Comparison of ENCODE assay signal across 8 mouse cellular contexts in the genomic region with DNA sequence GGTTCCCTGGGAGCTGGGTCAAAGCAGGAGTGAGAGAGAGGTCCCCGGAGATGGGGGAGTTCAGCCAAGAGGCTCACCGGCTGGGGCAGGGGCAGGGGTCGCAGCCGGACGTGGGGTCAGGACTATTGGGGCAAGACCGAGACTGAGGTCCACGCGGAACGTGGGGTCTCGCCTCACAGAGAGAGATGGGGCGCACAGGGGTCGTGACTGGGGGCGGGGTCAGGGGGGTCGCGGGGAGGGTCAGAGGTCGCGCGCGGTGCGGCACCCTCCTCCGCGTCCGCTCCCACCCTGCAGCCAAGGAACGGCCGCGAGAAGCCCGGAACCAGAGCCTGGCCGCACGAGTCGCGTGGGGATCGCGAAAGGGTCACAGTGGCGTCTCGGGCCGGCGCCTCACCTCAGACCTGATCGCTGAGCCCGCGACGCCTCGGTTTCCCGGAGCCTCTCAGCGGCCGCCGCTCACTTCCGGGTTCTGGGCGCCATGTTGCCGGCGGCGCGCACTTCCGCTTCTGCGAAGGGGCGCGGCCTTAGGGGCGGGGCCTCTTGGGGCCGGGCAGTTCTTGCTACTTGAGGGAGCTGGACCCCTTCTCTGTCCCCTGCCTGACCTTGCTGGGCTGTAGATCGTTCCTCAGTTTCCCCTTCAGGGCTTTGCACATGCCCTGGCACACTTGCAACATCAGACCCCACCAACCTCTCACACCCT. TPM values are rescaled to one million over a fixed set of nuclear protein-coding genes. Genes with fewer than 3 reads are reported as not detected.
DNase-seq lines count a peak whose midpoint lies in the region; ATAC-seq and TF ChIP-seq lines count a peak whose summit lies in the region.

No protein-coding gene starts in this region.

- H3K4me3 ChIP-seq in ES-E14 (ENCODE audit: insufficient read depth in 1 of 2, low read depth in 1 of 2, low read length in 2 of 2, poor library complexity in 1 of 2, severe bottlenecking in 1 of 2): peak overlapping the region; percentile 84 to 93
- peak overlapping the region; percentile 86 for H3K4me3 ChIP-seq in forebrain, embryonic 14.5 days (ENCODE audit: low read depth, low read length)
- peak overlapping the region; percentile 97 for H3K4me3 ChIP-seq in layer of hippocampus, adult 2 months
- H3K4me3 ChIP-seq in lung, embryonic 15.5 days: peak overlapping the region; percentile 98
- peak overlapping the region; percentile 73 for H3K4me3 ChIP-seq in olfactory bulb, adult 2 months (ENCODE audit: insufficient read depth, low read depth, low read length)

- no peaks in the 10 kb centered on the region for H3K27me3 ChIP-seq in forebrain, embryonic 14.5 days (replicated peaks; ENCODE audit: control insufficient read depth, insufficient read depth, low read length)
- H3K27me3 ChIP-seq in lung, embryonic 15.5 days: no peaks in the 10 kb centered on the region

- peak overlapping the region; percentile 66 for H3K27ac ChIP-seq in ES-E14 (ENCODE audit: insufficient read depth, low read depth, low read length, poor library complexity, severe bottlenecking)
- H3K27ac ChIP-seq in forebrain, embryonic 14.5 days (ENCODE audit: low read depth, low read length): peak overlapping the region; percentile 63; the same call in 1 of the 2 replicates
- H3K27ac ChIP-seq in layer of hippocampus, adult 2 months: peak overlapping the region; percentile 98
- peak overlapping the region; percentile 79 for H3K27ac ChIP-seq in lung, embryonic 15.5 days
- H3K27ac ChIP-seq in olfactory bulb, adult 2 months (ENCODE audit: insufficient read depth, low read depth, low read length): peak overlapping the region; percentile 47; the same call in 1 of the 2 replicates

- H3K4me2 ChIP-seq in forebrain, embryonic 14.5 days (ENCODE audit: low read length): peak overlapping the region; percentile 92
- peak overlapping the region; percentile 84 for H3K4me2 ChIP-seq in lung, embryonic 15.5 days

- TF ChIP-seq POLR2A in olfactory bulb, adult 2 months (IDR thresholded peaks at IDR 0.05; ENCODE audit: insufficient read depth, low read depth, low read length): peak; percentile 83

- peak overlapping the region; percentile 93 for H3K9ac ChIP-seq in ES-E14 (ENCODE audit: insufficient read depth, low read depth, low read length, poor library complexity, severe bottlenecking)
- peak overlapping the region; percentile 82 for H3K9ac ChIP-seq in forebrain, embryonic 14.5 days (ENCODE audit: low read length)
- H3K9ac ChIP-seq in lung, embryonic 15.5 days: peak overlapping the region; percentile 97

- no peaks in the 10 kb centered on the region for H3K9me3 ChIP-seq in ES-E14 (ENCODE audit: control insufficient read depth, insufficient read depth, low read depth, low read length)
- H3K9me3 ChIP-seq in forebrain, embryonic 14.5 days (replicated peaks; ENCODE audit: control insufficient read depth, low read length): no peaks in the 10 kb centered on the region
- H3K9me3 ChIP-seq in lung, embryonic 15.5 days: no peaks in the 10 kb centered on the region

- under 1% methylated on average over 40 of the region's 59 CpGs for WGBS in forebrain, embryonic 14.5 days
- WGBS in lung, embryonic 15.5 days: 1% methylated on average over 59 of the region's 59 CpGs
- WGBS in olfactory bulb, adult 2 months: under 1% methylated on average over 58 of the region's 59 CpGs

- H3K36me3 ChIP-seq in ES-E14 (ENCODE audit: control insufficient read depth, insufficient read depth, low read length, poor library complexity, severe bottlenecking): no peaks in the 10 kb centered on the region
- H3K36me3 ChIP-seq in forebrain, embryonic 14.5 days (ENCODE audit: control insufficient read depth, insufficient read depth, low read length): no peaks in the 10 kb centered on the region
- no peaks in the 10 kb centered on the region for H3K36me3 ChIP-seq in lung, embryonic 15.5 days

- DNase-seq in ES-E14 (ENCODE audit: low read depth, low spot score): peak; percentile 60
- peak; percentile 89 for DNase-seq in forebrain, embryonic 14.5 days (ENCODE audit: low spot score)
- DNase-seq in heart, postnatal 14 days: peak; percentile 92 to 94
- peak; percentile 76 to 86 for DNase-seq in layer of hippocampus, adult 2 months (ENCODE audit: low spot score in 2 of 2)
- peak; percentile 78 to 81 for DNase-seq in thymus, adult 18-20 months

- H3K4me1 ChIP-seq in ES-E14 (ENCODE audit: control insufficient read depth in 2 of 2, insufficient read depth in 2 of 2, low read length in 2 of 2, poor library complexity in 1 of 2): peaks cover 3 to 29% of the 10 kb centered on the region in 2 experiments
- peaks cover 10% of the 10 kb centered on the region for H3K4me1 ChIP-seq in forebrain, embryonic 14.5 days (ENCODE audit: control insufficient read depth, insufficient read depth, low read length)
- H3K4me1 ChIP-seq in lung, embryonic 15.5 days: peaks cover 41% of the 10 kb centered on the region
- H3K4me1 ChIP-seq in olfactory bulb, adult 2 months (ENCODE audit: control insufficient read depth, insufficient read depth, low read length): peaks cover 22% of the 10 kb centered on the region

- in situ Hi-C loops in ES-E14 (cut with MboI; ENCODE audit: low sequenced_read_pairs in 2 of 2, unreplicated experiment in 2 of 2): loop anchor here in 1 of 2 experiments (25.0 kb wide), 1 partner anchor 115 kb away; the partner anchor contains the start of genes Abca7, Cnn2 and Tmem259

- peak; percentile 80; the same call in 1 of the 2 replicates for ATAC-seq in cerebellum, adult (ENCODE audit: insufficient number of reproducible peaks, low FRiP score, low TSS enrichment)
- peak; percentile 92 for ATAC-seq in forebrain, embryonic 14.5 days
- peak; percentile 86; the same call in 1 of the 2 replicates for ATAC-seq in lung, embryonic 15.5 days (ENCODE audit: borderline replicate concordance, extremely low read depth, low FRiP score, low TSS enrichment)

- no peak; the same call in 1 of the 2 replicates for TF ChIP-seq CTCF in layer of hippocampus, adult 2 months (conservative IDR thresholded peaks at IDR 0.05)
- no peak for TF ChIP-seq CTCF in olfactory bulb, adult 2 months (IDR thresholded peaks at IDR 0.05; ENCODE audit: insufficient read depth, low read depth, low read length)

- intact Hi-C loops in heart, postnatal 14 days (cut with DNase I): no loop called here

TF ChIP-seq in ES-E14, 5 proteins besides CTCF, POLR2A, EP300 and RAD21:
- no peak for TF ChIP-seq CHD2 (IDR thresholded peaks at IDR 0.05; ENCODE audit: low read depth, low read length)
- TF ChIP-seq HCFC1 (IDR thresholded peaks at IDR 0.05; ENCODE audit: borderline replicate concordance, insufficient read depth, low read length): peak; percentile 31; the same call in 1 of the 2 replicates

RNA-seq across cellular contexts. Expression of gene Sbno2, which starts 3.0 kb away (rescaled TPM):
- total RNA-seq in ES-E14 (2012; rRNA removed): 36.6 and 49.3 TPM in 2 replicates
- polyA plus RNA-seq in forebrain, embryonic 14.5 days (2014; fragmentation: Nextera tagmentation; extraction: Ambion mirVana): 8.1 and 11.1 TPM in 2 replicates
- 10 to 100 TPM; 13.5 to 14.0 TPM for total RNA-seq in heart, postnatal 14 days (2021)
- total RNA-seq in layer of hippocampus, adult 2 months (2021): 10 to 100 TPM; 22.4 to 23.4 TPM
- 15.5 and 16.6 TPM in 2 replicates for polyA plus RNA-seq in lung, embryonic 15.5 days (2015; fragmentation: Nextera tagmentation; extraction: Ambion mirVana)
- not detected in 2 replicates for polyA plus RNA-seq in olfactory bulb, adult 2 months (2012; ENCODE audit: insufficient read depth, insufficient read length, low replicate concordance, missing spikeins)

RNA-seq across cellular contexts. Expression of gene Stk11, which starts 13.2 kb away (rescaled TPM):
- total RNA-seq in ES-E14 (2012; rRNA removed): 124 and 141 TPM in 2 replicates
- polyA plus RNA-seq in forebrain, embryonic 14.5 days (2014; fragmentation: Nextera tagmentation; extraction: Ambion mirVana): 25.5 and 27.7 TPM in 2 replicates
- 100 to 1,000 TPM; 105 to 118 TPM for total RNA-seq in heart, postnatal 14 days (2021)
- 10 to 100 TPM; 96.8 to 97.7 TPM for total RNA-seq in layer of hippocampus, adult 2 months (2021)
- polyA plus RNA-seq in lung, embryonic 15.5 days (2015; fragmentation: Nextera tagmentation; extraction: Ambion mirVana): 18.6 and 22.1 TPM in 2 replicates
- not detected in 2 replicates for polyA plus RNA-seq in olfactory bulb, adult 2 months (2012; ENCODE audit: insufficient read depth, insufficient read length, low replicate concordance, missing spikeins)

RNA-seq across cellular contexts. Expression of gene Atp5d, which starts 36.1 kb away (rescaled TPM):
- 217 and 226 TPM in 2 replicates for total RNA-seq in ES-E14 (2012; rRNA removed)
- polyA plus RNA-seq in forebrain, embryonic 14.5 days (2014; fragmentation: Nextera tagmentation; extraction: Ambion mirVana): 412 and 467 TPM in 2 replicates
- total RNA-seq in heart, postnatal 14 days (2021): 1,000 to 10,000 TPM; 1,168 to 1,183 TPM
- total RNA-seq in layer of hippocampus, adult 2 months (2021): 100 to 1,000 TPM; 332 to 344 TPM
- 521 and 541 TPM in 2 replicates for polyA plus RNA-seq in lung, embryonic 15.5 days (2015; fragmentation: Nextera tagmentation; extraction: Ambion mirVana)
- not detected in 2 replicates for polyA plus RNA-seq in olfactory bulb, adult 2 months (2012; ENCODE audit: insufficient read depth, insufficient read length, low replicate concordance, missing spikeins)

RNA-seq across cellular contexts. Expression of gene Cbarp, which starts 38.3 kb away (rescaled TPM):
- total RNA-seq in ES-E14 (2012; rRNA removed): 20.9 and 41.0 TPM in 2 replicates
- polyA plus RNA-seq in forebrain, embryonic 14.5 days (2014; fragmentation: Nextera tagmentation; extraction: Ambion mirVana): 41.0 and 42.4 TPM in 2 replicates
- total RNA-seq in heart, postnatal 14 days (2021): 1 to 10 TPM; 3.0 to 3.3 TPM
- total RNA-seq in layer of hippocampus, adult 2 months (2021): 100 to 1,000 TPM; 331 to 341 TPM
- polyA plus RNA-seq in lung, embryonic 15.5 days (2015; fragmentation: Nextera tagmentation; extraction: Ambion mirVana): 3.9 and 5.0 TPM in 2 replicates
- not detected in 2 replicates for polyA plus RNA-seq in olfactory bulb, adult 2 months (2012; ENCODE audit: insufficient read depth, insufficient read length, low replicate concordance, missing spikeins)

RNA-seq across cellular contexts. Expression of gene Midn, which starts 45.7 kb away (rescaled TPM):
- total RNA-seq in ES-E14 (2012; rRNA removed): 38.3 and 42.6 TPM in 2 replicates
- 67.0 and 73.6 TPM in 2 replicates for polyA plus RNA-seq in forebrain, embryonic 14.5 days (2014; fragmentation: Nextera tagmentation; extraction: Ambion mirVana)
- total RNA-seq in heart, postnatal 14 days (2021): 100 to 1,000 TPM; 158 to 178 TPM
- total RNA-seq in layer of hippocampus, adult 2 months (2021): 10 to 100 TPM; 53.1 to 54.5 TPM
- 17.5 and 18.6 TPM in 2 replicates for polyA plus RNA-seq in lung, embryonic 15.5 days (2015; fragmentation: Nextera tagmentation; extraction: Ambion mirVana)
- polyA plus RNA-seq in olfactory bulb, adult 2 months (2012; ENCODE audit: insufficient read depth, insufficient read length, low replicate concordance, missing spikeins): 128 TPM in 1 of 2 replicates, not detected in the other

Comparison
In these comparisons a context has a peak if more than half of its experiments do, and no peak if none do; other contexts are left out.
1. Peak in every context shown above with its lines: DNase-seq, ATAC-seq, H3K4me3 ChIP-seq and H3K27ac ChIP-seq.
2. H3K27ac ChIP-seq: peak in every context shown above with its lines; median percentile 98 in layer of hippocampus, adult 2 months; 79 in lung, embryonic 15.5 days; 66 in ES-E14; 63 in forebrain, embryonic 14.5 days; 47 in olfactory bulb, adult 2 months.